Mouse (Mus musculus) T-helper 2 cell (primary cell): ENCODE data around the gene Magel2.

Experiments used
- in situ Hi-C: fragments of 300-600 bp; cut with MboI, MseI; formaldehyde crosslinking; loops from one replicate; pipeline ENCODE4 v1.15.1; 2025; ENCODE audit warnings: high pct_unique_total_duplicates

Magel2 gene

DNA sequence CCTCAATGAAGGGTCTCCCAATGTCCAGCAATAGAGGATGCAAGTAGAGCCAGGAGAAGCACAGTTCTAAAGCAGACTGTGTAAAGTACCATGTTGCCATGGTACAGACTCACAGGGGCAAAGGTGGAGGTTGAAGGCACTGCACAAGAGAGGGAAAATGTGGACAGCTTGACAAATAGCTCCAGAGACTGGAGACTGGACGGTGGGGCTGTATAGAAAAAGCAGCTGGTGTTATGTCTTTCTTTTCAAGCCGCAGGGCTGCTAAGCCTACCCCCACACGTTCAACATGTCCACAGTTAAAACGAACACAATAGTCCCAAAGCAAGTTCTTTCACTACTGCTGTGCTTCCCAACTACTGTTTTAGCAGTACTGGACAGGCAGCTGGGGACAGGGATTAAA, 46.4 kb downstream of the Magel2 start:
- in situ Hi-C loops, result no loop called here

DNA sequence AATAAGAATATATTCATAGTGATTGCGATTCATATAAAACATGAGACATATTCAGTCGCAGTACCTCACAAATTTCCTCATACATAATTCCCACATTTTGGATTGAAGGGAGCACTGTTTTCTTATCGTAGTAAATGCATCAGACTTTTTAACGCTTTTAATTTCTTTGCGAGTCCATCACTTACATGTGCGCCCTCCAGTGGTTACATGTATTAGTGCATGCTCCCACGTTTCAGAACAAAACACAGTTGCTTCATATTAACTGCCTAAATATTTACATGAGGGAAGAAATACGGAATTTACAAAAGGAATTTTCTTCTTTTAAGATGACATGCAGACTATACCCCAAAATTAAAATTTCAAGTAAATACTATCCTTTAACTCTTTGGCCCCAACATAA, 51.5 kb downstream of the Magel2 start:
- in situ Hi-C loops, result no loop called here
